Mouse (Mus musculus): ENCODE results near the gene Gm20906.
"Not testable (repeated sequence)": the region's sequence is repeated elsewhere in the genome, so short reads cannot be mapped to it uniquely, and the experiment has no call there.

Gene Gm20906

GRCm38 (mm10) chrY:87550666-87551065, at the start of gene Gm20906:
Gene Gm20906 (plus strand): TSS chrY:87550966.
- DNase-seq (ENCODE audit: low spot score) = not testable (repeated sequence)

All from layer of hippocampus, adult 9-10 months (tissue).